Mouse (Mus musculus) lung, postnatal 0 days (tissue): ENCODE data around the gene BC048562.

ENCODE experiments used
- CTCF ChIP-seq: IDR thresholded peaks from 2 replicates; pipeline ENCODE4 v1.5.1; 2016; ENCODE audit warnings: antibody characterized with exemption, mild to moderate bottlenecking
- EP300 ChIP-seq: IDR thresholded peaks from 2 replicates; pipeline ENCODE4 v1.6.1; 2016; ENCODE audit warnings: antibody characterized with exemption, mild to moderate bottlenecking, control low read depth

DNA sequence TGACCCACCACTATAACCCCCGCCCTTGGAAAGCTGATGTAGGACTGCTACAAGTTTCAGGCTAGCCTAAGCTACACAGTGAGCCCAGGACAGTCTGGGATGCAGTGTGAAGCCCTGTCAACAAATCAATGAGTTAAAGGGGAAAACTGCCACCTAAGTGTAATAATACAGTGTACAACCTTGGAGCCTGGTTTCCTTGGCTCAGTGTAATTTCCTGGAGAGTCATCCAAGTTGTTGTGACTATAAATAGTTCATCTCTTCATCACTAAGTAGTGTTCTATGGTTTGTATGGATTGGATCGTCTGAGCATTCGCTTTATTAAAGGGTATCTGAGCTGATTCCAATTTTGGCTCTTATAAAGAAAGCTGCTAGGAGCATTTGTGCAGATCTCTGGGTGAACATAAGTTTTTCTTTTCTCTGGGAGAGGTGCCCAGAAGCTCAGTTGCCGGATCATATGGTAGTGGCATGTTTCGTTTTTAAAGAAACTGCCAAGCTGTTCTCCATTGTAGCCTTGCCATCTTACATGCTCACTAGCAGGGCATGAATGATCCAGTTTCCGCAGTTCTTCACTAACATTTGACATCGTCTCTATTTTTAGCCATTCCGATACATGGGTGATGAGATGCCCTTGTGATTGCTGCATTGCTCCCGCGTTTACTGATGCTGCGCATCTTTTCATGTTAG is 5.1 kb downstream of the BC048562 start:
- no peak for TF ChIP-seq CTCF
- no peak for TF ChIP-seq EP300
